Mouse (Mus musculus) liver, adult 2 months (tissue): Measurements from ENCODE around the gene Psma1. TPM values are rescaled to one million over a fixed set of nuclear protein-coding genes. Genes with fewer than 3 reads are reported as not detected.

Source experiments
- DNase-seq: peaks from one replicate; pipeline ENCODE4 v3.0.0-alpha.2; 2011; ENCODE audit warnings: low read depth, low spot score; ENCODE audit errors: extremely low read depth
- H3K27ac ChIP-seq: fragments of 200-500 bp; replicated peaks from 2 replicates; pipeline ENCODE4 v1.5.1; 2012; ENCODE audit warnings: low read depth, mild to moderate bottlenecking, control low read depth, inconsistent platforms, low read length; ENCODE audit not compliant: insufficient read depth
- H3K27me3 ChIP-seq: fragments of 200-500 bp; 2 replicates; pipeline ENCODE4 v1.6.1; 2012; ENCODE audit warnings: mild to moderate bottlenecking, moderate library complexity, low read length, inconsistent platforms; ENCODE audit not compliant: control insufficient read depth, insufficient read depth
- H3K36me3 ChIP-seq: fragments of 200-500 bp; 2 replicates; pipeline ENCODE4 v1.6.1; 2012; ENCODE audit warnings: low read length, inconsistent platforms; ENCODE audit not compliant: control insufficient read depth, insufficient read depth
- H3K4me1 ChIP-seq: fragments of 200-500 bp; 2 replicates; pipeline ENCODE4 v1.6.1; 2011; ENCODE audit warnings: low read length; ENCODE audit not compliant: control insufficient read depth, insufficient read depth
- H3K4me3 ChIP-seq: fragments of 200-500 bp; 2 replicates; pipeline ENCODE4 v1.5.1; 2011; ENCODE audit warnings: low read depth, mild to moderate bottlenecking, control low read depth, low read length, moderate library complexity; ENCODE audit not compliant: insufficient read depth
- H3K79me2 ChIP-seq: fragments of 200-500 bp; 2 replicates; pipeline ENCODE4 v1.6.1; 2012; ENCODE audit warnings: inconsistent platforms, mild to moderate bottlenecking, low read length, moderate library complexity; ENCODE audit not compliant: control insufficient read depth, insufficient read depth
- H3K9ac ChIP-seq: fragments of 200-500 bp; 2 replicates; pipeline ENCODE4 v1.6.1; 2012; ENCODE audit warnings: low read depth, mild to moderate bottlenecking, control low read depth, inconsistent platforms, low read length
- CTCF ChIP-seq: fragments of 200-500 bp; IDR thresholded peaks from 2 replicates; pipeline ENCODE4 v1.5.1; 2011; ENCODE audit warnings: low read depth, low read length, control low read depth
- POLR2A ChIP-seq: fragments of 200-500 bp; IDR thresholded peaks from 2 replicates; pipeline ENCODE4 v1.6.1; 2011; ENCODE audit warnings: low read length, control low read depth; ENCODE audit not compliant: insufficient read depth; ENCODE audit errors: extremely low read depth
- WGBS: fragments of 180-500 bp; shearing (Covaris S2); methylation state at CpG from one replicate; pipeline ENCODE4 v1.1.7; 2018; 5-methylcytosine and 5-hydroxymethylcytosine counted together
- polyA plus RNA-seq: library from polyadenylated mRNA; depleted of rRNA; stranded (reverse); fragments of >200 nt; gene quantifications from 2 replicates; pipeline ENCODE4 v1.2.3, GENCODE M21; 2012; rRNA removed
- total RNA-seq: library from RNA; depleted of rRNA; stranded (reverse); fragments of >200 nt; gene quantifications from 2 replicates; pipeline ENCODE4 v1.2.3, GENCODE M21; 2014; rRNA removed

Gene Psma1
- total RNA-seq (189 and 194 TPM in 2 replicates), polyA plus RNA-seq (88.9 and 96.5 TPM in 2 replicates)

DNA sequence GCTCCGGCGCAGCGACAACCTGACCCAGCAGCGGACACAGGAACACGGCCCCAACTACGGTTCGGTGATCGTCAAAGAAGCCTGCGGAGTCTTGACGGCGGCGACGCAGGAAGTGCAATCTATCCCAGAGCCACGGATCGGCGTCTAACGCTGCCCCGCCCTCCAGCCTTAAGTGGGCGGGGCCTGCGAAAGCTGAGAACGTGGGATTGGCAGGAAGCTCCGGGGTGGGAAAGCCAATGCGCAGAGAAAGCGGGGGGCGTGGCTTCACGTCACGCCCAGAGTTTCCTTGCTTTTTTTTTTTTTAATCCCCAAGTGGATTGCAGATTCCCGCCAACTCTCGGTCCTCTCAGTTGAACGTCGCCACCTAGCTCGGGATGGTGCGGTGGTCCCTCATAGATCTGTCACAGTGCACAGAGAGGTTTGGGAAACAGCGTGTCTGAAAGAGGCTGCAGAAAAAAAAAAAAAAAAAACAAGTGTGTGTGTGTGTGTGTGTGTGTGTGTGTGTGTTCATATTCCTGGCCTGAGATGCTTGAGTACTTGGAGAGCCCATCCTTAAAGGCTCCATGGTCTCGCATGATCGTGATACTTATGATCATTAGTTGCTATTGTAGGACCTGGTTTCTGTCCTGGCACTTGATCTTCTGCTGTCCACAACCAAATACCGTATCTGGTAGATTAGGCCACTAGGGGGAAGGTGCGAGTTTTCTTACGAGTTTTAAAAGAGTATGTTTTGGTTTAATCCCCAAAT, at the start of gene Psma1:
Psma1 (minus strand) TSS at position 114 of the 748 bp plus-strand sequence.
- Histone ChIP-seq H3K79me2 (peaks cover 9% of the 10 kb centered on the region; the same call in 1 of the 2 replicates), H3K4me1 (peaks cover 4% of the 10 kb centered on the region; the same call in 1 of the 2 replicates), H3K36me3 (peaks cover 22% of the 10 kb centered on the region), H3K27me3 (no peaks in the 10 kb centered on the region), H3K27ac (peak within 1 kb of the TSS; percentile 86), H3K9ac (peak within 1 kb of the TSS; percentile 96), H3K4me3 (peak within 1 kb of the TSS; percentile 96)
- under 1% methylated on average over 39 of the region's 39 CpGs for WGBS
- TF ChIP-seq POLR2A (peak; percentile 89), CTCF (peak; percentile 11; the same call in 1 of the 2 replicates)
- peak; percentile 93 for DNase-seq

DNA sequence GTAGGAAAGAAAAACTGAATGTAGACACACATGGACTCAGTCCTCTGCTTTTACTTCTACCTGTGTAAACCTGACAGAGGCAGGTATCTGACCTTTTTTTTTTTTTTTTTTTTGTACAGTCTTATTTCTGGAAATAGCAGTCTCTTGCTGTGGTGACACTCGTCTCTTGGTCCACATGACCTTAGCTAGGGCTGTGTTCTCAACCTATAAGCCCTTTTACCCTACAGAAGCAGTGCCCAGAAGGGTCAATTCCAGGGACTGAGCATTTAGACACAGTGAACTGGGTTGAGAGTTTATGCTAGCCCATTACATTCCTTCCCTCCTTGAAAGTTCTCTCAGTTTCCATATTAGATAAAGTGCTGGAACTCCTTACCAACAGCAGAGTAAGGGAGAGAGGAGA, 47.6 kb upstream of the Psma1 start:
- peaks cover 16% of the 10 kb centered on the region for H3K4me1 ChIP-seq
- peak overlapping the region; percentile 60 for H3K9ac ChIP-seq
- H3K4me3 ChIP-seq = no peak overlapping the region
- TF ChIP-seq CTCF (no peak), POLR2A (no peak)
- peak overlapping the region; percentile 99 for H3K27ac ChIP-seq
- no peak for DNase-seq
- H3K36me3 ChIP-seq = no peaks in the 10 kb centered on the region
- 33% methylated on average over 1 of the region's 1 CpGs for WGBS
- no peaks in the 10 kb centered on the region for H3K27me3 ChIP-seq
- no peaks in the 10 kb centered on the region for H3K79me2 ChIP-seq

DNA sequence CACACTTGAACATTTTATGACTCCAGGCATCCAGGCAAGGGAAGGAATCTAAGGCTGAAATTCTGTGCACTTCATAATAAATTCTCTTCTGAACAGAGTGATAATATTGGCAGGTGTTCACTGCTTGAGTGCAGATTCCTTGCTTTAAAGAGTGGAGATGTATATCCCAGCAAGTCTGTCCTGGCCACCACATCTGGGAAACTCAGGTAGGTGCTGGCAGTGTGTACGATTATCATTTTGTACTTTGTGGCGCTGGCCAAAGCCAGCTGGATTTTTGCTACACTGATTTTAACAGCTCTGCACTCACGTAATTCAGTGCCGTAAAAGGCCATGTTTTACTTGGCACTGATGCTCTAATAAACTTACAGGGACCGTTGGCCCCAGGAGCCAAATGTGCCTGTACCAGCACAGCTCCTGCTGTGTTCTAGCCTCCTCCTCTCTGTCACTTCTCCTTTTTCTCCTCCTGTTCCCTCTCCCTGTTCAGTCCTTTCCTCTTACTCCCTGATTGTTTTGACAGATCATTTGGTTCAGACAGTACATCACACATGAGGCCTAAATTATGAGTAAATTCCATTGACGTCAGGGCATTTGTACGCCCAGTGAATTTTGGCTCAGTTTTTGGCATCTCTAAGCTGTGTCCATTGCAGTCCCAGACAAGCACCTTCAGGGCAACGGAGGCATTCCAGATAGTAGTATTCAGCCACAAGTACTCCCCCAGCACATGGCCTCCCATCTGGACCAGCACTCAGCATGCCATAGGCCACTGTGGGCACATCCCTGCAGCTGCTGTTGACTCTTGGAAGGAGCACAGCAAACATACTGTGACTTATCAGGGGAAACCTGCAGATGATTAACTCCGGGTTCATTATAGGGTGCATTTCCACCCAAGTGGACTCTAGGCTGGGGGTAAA, 46.9 kb upstream of the Psma1 start:
- WGBS = 23% methylated on average over 9 of the region's 9 CpGs
- TF ChIP-seq POLR2A (no peak), CTCF (no peak)
- Histone ChIP-seq H3K9ac (peak overlapping the region; percentile 43), H3K36me3 (no peaks in the 10 kb centered on the region), H3K27me3 (no peaks in the 10 kb centered on the region), H3K27ac (peak overlapping the region; percentile 99), H3K79me2 (no peaks in the 10 kb centered on the region), H3K4me1 (peaks cover 16% of the 10 kb centered on the region), H3K4me3 (peak overlapping the region; percentile 16; the same call in 1 of the 2 replicates)
- peak; percentile 99 for DNase-seq

DNA sequence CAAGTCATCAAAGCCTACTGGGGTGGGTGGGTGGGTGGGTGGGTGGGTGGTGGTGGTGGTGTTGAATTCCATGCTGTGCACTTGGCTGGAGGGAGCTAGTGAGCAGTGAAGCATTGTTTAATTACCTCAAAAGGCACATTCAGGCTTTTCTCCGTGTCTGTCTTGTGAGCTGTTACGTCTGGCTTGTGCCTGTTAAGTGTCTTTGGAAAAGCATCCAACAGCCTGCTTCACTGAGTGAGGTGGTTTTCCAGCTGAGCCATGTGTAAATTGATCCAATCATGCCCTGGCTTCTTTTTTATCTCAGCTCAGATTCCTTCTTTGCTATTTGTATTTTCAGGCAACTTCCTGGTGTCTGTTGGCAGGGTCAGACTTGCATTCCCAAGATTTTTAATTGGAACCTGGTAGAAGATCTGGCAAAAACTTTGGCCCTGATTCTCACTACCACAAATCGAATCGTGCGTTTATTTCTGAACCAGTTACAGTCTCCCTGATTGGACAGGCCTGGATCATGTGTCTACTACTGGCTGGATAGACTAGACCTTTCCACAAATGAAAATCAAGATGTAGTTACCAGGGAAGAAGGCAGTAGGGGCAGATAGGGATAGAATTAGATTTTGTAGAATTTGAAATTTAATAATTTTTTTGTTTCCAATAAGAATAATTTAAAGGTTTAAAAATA, 45.9 kb upstream of the Psma1 start:
- TF ChIP-seq POLR2A = no peak
- TF ChIP-seq CTCF = no peak
- Histone ChIP-seq H3K79me2 (no peaks in the 10 kb centered on the region), H3K36me3 (no peaks in the 10 kb centered on the region), H3K9ac (peak overlapping the region; percentile 6; the same call in 1 of the 2 replicates), H3K27ac (peak overlapping the region; percentile 67), H3K4me1 (peaks cover 16% of the 10 kb centered on the region), H3K27me3 (no peaks in the 10 kb centered on the region), H3K4me3 (no peak overlapping the region)
- DNase-seq = peak; percentile 93
- WGBS = 18% methylated on average over 5 of the region's 5 CpGs

DNA sequence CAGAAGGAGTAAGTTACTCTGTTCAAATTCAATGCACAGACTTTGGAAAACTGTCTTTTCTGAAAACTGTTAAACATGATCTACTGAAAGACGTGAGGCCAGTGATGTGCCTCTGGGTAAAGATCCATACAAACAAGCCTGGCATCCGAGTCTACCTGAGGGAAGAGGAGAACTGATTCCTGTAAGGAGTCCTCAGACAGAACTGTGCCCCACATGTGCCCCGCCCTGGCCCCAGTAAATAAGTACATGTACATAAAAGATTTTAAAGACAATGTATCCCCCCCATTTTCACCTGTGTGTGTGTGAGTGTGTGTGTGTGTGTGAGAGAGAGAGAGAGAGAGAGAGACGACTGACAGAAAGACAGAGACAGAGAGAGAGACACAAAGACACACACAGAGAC, 42.0 kb upstream of the Psma1 start:
- WGBS = 90% methylated on average over 4 of the region's 4 CpGs

More for the DNA sequence above, 42.0 kb upstream of the Psma1 start:
- no peak for DNase-seq
- Histone ChIP-seq H3K79me2 (no peaks in the 10 kb centered on the region), H3K4me3 (no peak overlapping the region), H3K27ac (peak overlapping the region; percentile 57; the same call in 1 of the 2 replicates), H3K27me3 (no peaks in the 10 kb centered on the region), H3K9ac (no peak overlapping the region), H3K4me1 (peaks cover 6% of the 10 kb centered on the region; the same call in 1 of the 2 replicates), H3K36me3 (no peaks in the 10 kb centered on the region)
- no peak for TF ChIP-seq POLR2A
- TF ChIP-seq CTCF = no peak
